Mouse (Mus musculus) testis, adult 2 months (tissue): ENCODE measurements around the gene Ear1.
"Not testable (repeated sequence)": the region's sequence is repeated elsewhere in the genome, so short reads cannot be mapped to it uniquely, and the experiment has no call there.

Source experiments
- CTCF ChIP-seq: fragments of 200-500 bp; IDR thresholded peaks from 2 replicates; pipeline ENCODE4 v1.5.1; 2012; ENCODE audit warnings: low read depth, mild to moderate bottlenecking, inconsistent platforms, low read length, moderate library complexity; ENCODE audit not compliant: control insufficient read depth, insufficient read depth, insufficient replicate concordance
- POLR2A ChIP-seq: fragments of 200-500 bp; IDR thresholded peaks from 2 replicates; pipeline ENCODE4 v1.6.1; 2012; ENCODE audit warnings: low read depth, mild to moderate bottlenecking, inconsistent platforms, low read length, moderate library complexity; ENCODE audit not compliant: control insufficient read depth

DNA sequence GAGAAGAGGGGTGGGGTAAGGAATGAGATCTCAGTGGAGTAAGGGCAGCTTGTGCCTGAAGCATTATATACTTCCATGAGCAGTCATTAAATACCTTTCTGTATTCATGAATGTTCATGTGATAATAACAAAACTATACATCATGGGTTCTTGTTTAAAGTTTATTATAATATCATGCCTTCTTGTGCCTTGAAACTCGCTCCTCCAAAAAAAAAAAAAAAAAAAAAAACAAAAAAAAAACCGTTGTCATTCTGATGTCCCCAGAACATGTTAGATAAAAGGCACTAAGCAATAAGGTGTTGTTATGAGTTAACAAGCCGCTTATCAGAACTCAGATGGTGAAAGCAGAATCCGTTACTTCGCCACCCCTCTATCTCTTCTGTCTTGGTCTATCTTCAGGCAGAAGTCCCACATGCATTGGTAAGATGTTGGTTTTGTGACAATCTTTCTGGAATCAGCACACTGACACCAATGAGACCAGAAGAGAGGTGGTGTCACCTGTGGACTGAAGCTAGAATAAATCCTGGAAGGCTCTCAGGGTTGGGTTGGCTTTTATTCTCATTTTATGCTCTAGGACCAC, 4.7 kb upstream of the Ear1 start:
- not testable (repeated sequence) for TF ChIP-seq CTCF, POLR2A
